Mouse (Mus musculus) brain, embryonic 14.5 days (tissue): Measurements from ENCODE around the gene Angptl3. TPM values are rescaled to one million over a fixed set of nuclear protein-coding genes. Genes with fewer than 3 reads are reported as not detected.
A peak's percentile ranks its signal among the peaks of the same experiment; 100 is the strongest.

ENCODE experiments used
- DNase-seq: peaks from one replicate; pipeline ENCODE4 v3.0.0-alpha.2; 2011; ENCODE audit warnings: low read depth
- CTCF ChIP-seq: fragments of 200-500 bp; IDR thresholded peaks from 2 replicates; pipeline ENCODE4 v1.5.1; 2012; ENCODE audit warnings: inconsistent platforms, mild to moderate bottlenecking, moderate library complexity, borderline replicate concordance; ENCODE audit not compliant: insufficient read depth, insufficient read length; ENCODE audit errors: extremely low read depth
- POLR2A ChIP-seq: fragments of 200-500 bp; IDR thresholded peaks from 2 replicates; pipeline ENCODE4 v1.6.1; 2012; ENCODE audit warnings: mild to moderate bottlenecking, inconsistent platforms, borderline replicate concordance; ENCODE audit not compliant: poor library complexity, insufficient read depth, insufficient read length, severe bottlenecking; ENCODE audit errors: extremely low read depth
- polyA plus RNA-seq: library from polyadenylated mRNA; depleted of rRNA; stranded (reverse); fragments of >200 nt; gene quantifications from 2 replicates; pipeline ENCODE4 v1.2.3, GENCODE M21; 2012; rRNA removed

The Angptl3 gene
- polyA plus RNA-seq, 1 experiment, result not detected

DNA sequence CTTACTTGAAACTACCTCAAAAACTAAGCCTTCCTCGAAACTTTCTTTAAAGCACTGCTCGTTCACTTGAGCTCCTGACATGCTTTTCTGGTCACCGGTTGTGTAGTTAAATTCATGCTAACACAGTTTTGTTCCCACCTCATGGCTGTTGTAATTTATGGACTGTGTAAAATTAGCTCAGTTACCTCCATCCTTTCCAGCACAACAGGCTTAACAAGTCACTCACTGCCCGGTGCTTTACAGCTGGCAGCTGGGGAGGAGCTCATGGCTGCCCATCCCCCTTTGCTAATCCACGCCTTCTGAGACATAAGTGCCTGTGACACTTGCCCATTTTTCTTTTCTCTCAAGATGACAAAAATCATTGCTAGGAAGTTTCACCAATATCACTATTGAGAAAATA lies 33.8 kb downstream of the Angptl3 start:
- TF ChIP-seq POLR2A (no peak), CTCF (no peak)
- DNase-seq, result peak; percentile 41

DNA sequence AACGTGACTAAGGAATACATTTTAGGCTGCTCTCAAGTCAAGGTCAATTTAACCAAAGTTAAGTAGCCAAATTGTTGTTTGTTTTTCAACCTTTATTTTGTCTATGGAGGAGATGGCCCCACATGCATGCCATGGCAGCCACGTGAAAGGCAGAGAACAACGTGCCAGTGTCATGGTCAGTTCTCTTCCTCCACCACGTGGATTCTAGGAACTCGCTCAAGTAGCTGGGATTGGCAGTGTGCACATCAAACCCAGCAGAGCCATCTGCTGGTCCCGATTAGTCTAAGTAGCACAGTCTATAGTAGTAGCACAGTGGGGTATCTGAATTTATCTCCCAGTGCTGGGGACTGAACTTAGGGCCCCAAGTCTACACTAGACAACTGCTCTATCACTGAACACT lies 38.1 kb downstream of the Angptl3 start:
- no peak for TF ChIP-seq CTCF
- TF ChIP-seq POLR2A, result no peak
- no peak for DNase-seq

DNA sequence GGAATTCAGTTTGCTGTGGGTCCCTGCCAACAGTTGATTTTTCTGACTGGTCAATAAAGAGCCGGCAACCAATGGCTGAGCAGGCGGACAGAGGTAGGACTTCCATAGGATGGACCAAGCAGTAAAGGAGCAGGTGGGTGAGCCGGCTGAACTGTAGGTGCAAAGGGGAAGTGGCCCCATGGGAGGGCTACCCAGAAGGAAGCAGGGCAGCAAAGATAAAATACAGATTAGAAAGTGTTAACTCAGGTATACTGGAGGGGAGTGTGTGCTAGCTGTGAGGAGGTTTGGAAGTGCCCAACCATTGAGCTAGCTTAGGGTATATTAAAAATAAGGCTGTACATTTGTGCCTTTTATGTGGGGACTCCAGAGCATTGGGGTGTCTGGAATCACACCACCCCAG lies 47.3 kb downstream of the Angptl3 start:
- DNase-seq, result no peak
- no peak for TF ChIP-seq POLR2A

DNA sequence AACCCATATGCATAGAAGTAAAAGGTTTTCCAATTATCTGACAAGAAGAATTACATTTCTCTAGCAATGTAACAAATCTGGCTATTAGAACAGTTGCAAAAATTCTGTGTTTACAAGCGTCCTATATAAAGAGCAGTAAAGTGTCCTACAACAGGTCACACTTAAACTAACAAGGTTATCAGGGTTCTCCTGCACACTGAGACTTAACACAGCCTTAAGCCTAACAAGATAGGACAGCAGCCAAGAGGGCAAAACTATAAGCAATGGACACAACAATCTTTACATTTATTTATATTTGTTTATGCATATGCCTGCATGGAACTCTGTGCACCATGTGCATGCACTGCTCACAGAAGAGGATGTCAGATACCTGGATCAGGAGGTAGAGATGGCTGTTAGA lies 50.4 kb downstream of the Angptl3 start:
- no peak for TF ChIP-seq CTCF
- TF ChIP-seq POLR2A, result no peak
- DNase-seq, result no peak

DNA sequence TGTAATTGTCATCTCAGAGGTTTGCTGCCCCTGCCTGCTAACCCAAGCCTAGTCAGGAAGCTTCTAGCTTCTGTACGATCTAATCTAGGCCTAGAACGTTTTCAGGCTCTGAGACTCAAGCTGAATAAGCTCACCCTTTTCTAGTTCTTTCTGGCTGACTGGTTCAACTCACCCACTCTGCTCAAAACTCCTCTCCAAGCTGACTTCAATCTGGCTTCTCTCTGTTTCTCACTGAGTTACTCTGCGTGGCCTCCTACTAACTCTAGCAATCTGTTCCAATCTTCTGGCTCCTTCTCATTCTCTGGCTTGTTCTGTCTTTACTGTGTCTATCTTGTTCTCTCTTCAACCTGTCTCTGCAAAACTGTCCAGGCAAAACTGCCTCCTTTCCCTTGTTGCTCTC lies 53.1 kb downstream of the Angptl3 start:
- DNase-seq, result no peak
- no peak for TF ChIP-seq CTCF
- no peak for TF ChIP-seq POLR2A

DNA sequence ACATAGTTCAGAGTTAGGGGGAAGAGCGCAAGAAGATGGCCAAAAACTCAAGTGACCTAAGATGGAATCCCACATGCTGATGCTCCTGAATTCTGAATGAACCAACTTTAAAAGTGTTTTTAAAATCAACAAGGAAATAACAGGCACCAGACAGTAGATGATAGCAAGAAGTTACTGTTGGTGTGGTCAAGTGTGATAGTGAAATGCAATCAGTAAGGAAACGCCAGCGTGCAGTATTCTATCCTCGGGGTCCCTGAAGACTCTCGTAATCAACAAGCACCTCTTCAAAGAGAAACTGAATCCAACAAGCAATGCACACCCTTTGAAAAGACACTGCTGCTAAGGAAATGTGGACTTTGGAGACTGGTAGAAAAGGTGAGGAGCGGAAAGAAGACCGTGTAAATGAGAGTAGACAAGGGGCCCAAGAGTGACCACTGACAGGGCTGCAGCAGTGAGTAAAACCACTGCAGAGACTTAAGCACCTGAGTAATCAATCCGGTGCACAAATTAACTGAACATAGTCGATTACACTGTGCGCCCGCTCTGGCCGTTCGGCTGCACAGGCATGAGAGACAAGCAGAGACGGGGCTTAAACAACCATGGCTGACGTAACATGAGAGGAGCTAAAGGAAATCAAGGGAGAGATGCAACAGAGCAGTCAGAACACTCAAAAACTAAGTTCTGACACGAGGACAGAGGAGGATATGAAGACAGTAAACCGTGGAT lies 57.2 kb downstream of the Angptl3 start:
- DNase-seq, result no peak

DNA sequence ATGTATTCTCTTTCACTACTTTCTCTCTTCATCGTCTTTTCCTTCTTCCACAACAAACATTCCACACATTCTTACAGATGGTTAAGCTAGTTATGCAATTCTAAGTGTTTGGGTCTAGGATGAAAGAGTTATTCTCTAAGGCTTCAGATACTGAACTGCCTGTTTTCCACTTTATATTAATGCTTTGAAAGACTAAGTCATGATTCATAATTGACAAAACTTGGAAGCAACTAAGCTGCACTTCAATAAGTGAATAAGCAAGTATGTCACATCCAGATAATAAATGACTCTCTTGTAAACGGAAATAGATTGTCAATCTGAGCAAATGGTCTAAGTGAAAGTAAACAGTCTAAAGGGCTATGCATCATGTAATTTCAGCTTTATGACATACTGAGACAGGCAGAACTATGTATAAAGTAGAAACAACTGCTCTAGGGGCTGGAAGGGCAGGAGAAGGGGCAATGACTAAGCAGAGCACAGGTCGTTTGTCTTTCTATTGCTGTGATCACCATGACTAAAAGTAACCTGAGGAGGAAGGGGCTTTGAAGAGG lies 60.5 kb downstream of the Angptl3 start:
- DNase-seq, result no peak
- TF ChIP-seq POLR2A (no peak), CTCF (no peak)

More for the DNA sequence above, 57.2 kb downstream of the Angptl3 start:
- TF ChIP-seq POLR2A (no peak), CTCF (no peak)

DNA sequence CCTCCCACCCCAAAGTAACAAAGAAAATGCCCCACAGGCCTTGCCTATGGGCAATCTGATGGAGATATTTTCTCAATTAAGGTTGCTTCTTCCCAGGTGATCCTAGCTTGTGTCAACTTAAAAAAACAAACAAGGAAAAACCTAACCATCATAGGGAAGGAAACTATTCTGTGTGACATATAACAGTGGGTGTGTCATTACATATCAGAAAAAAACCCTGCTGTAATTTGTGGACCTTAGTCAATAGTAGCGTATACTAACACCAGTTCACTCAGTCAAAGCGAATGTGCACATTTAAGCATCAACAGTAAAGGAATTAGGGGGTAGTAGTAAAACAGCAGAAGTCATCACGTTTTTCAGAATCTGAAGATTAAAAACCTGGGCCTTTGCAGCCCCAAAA lies 61.0 kb downstream of the Angptl3 start:
- no peak for DNase-seq
- TF ChIP-seq CTCF (no peak), POLR2A (no peak)

Other genes starting within 250 kb of the Angptl3 start
- 1.8 and 3.2 TPM in 2 replicates for gene Kank4, start 213.4 kb upstream of the Angptl3 start, polyA plus RNA-seq
- gene I0C0044D17Rik, start 207.1 kb upstream of the Angptl3 start, polyA plus RNA-seq, result not detected in 2 replicates
- 31.5 and 49.8 TPM in 2 replicates for gene Usp1, start 107.1 kb upstream of the Angptl3 start, polyA plus RNA-seq
- gene Dock7, start 90.0 kb downstream of the Angptl3 start, polyA plus RNA-seq, result 197 and 199 TPM in 2 replicates
- gene Atg4c, start 163.0 kb downstream of the Angptl3 start, polyA plus RNA-seq, result 11.8 and 12.0 TPM in 2 replicates